Mouse (Mus musculus): Measurements from ENCODE around the gene Proca1.

Proca1 gene

GRCm38 (mm10) chr11:78240193-78240857 is 47.1 kb downstream of the Proca1 start:
- no peak for DNase-seq

GRCm38 (mm10) chr11:78245261-78245626 is 52.1 kb downstream of the Proca1 start:
- DNase-seq = no peak

GRCm38 (mm10) chr11:78245627-78246317 is 52.6 kb downstream of the Proca1 start, which contains the start of the genes Sdf2 and Supt6:
TSS of gene Sdf2 (plus strand) at chr11:78245746.
TSS of gene Supt6 (minus strand) at chr11:78245987.
- DNase-seq = peak; percentile 93 to 95

- no peak for DNase-seq
These were observed 53.3 kb downstream of the Proca1 start for GRCm38 (mm10) chr11:78246318-78247011.

GRCm38 (mm10) chr11:78247012-78247348 is 53.8 kb downstream of the Proca1 start:
- no peak for DNase-seq

- no peak for DNase-seq
These were observed 54.5 kb downstream of the Proca1 start for GRCm38 (mm10) chr11:78247727-78248140.

Measured in kidney, postnatal 25 days (tissue).